Mouse (Mus musculus): Measurements from ENCODE around the gene Arhgap25.
"Not testable (repeated sequence)": the region's sequence is repeated elsewhere in the genome, so short reads cannot be mapped to it uniquely, and the experiment has no call there.

Arhgap25 gene

GRCm38 (mm10) chr6:87503536-87503935 lies 29.5 kb downstream of the Arhgap25 start:
- DNase-seq (ENCODE audit: low spot score): no peak

- no peak for DNase-seq (ENCODE audit: low spot score)
Observed at GRCm38 (mm10) chr6:87502831-87503286, 30.2 kb downstream of the Arhgap25 start.

- DNase-seq (ENCODE audit: low spot score): no peak
Observed at GRCm38 (mm10) chr6:87502411-87502810, 30.6 kb downstream of the Arhgap25 start.

- no peak for DNase-seq (ENCODE audit: low spot score)
Observed at GRCm38 (mm10) chr6:87500696-87501095, 32.4 kb downstream of the Arhgap25 start.

GRCm38 (mm10) chr6:87499791-87500190 lies 33.3 kb downstream of the Arhgap25 start:
- DNase-seq (ENCODE audit: low spot score): no peak

- no peak for DNase-seq (ENCODE audit: low spot score)
Observed at GRCm38 (mm10) chr6:87496143-87496542, 36.9 kb downstream of the Arhgap25 start.

- DNase-seq (ENCODE audit: low spot score): no peak
Observed at GRCm38 (mm10) chr6:87494339-87494738, 38.7 kb downstream of the Arhgap25 start.

GRCm38 (mm10) chr6:87487657-87488426 lies 45.2 kb downstream of the Arhgap25 start:
- no peak for DNase-seq (ENCODE audit: low spot score)

GRCm38 (mm10) chr6:87484806-87485205 lies 48.3 kb downstream of the Arhgap25 start:
- no peak for DNase-seq (ENCODE audit: low spot score)

GRCm38 (mm10) chr6:87483900-87484289 lies 49.2 kb downstream of the Arhgap25 start:
- DNase-seq (ENCODE audit: low spot score): no peak

- no peak for DNase-seq (ENCODE audit: low spot score)
Observed at GRCm38 (mm10) chr6:87483224-87483899, 49.7 kb downstream of the Arhgap25 start.

- no peak for DNase-seq (ENCODE audit: low spot score)
Observed at GRCm38 (mm10) chr6:87479291-87479999, 53.6 kb downstream of the Arhgap25 start.

GRCm38 (mm10) chr6:87478847-87479246 lies 54.2 kb downstream of the Arhgap25 start:
- no peak for DNase-seq (ENCODE audit: low spot score)

- no peak for DNase-seq (ENCODE audit: low spot score)
Observed at GRCm38 (mm10) chr6:87475223-87475622, 57.8 kb downstream of the Arhgap25 start.

- DNase-seq (ENCODE audit: low spot score): not testable (repeated sequence)
Observed at GRCm38 (mm10) chr6:87470098-87470497, 63.0 kb downstream of the Arhgap25 start.

- peak; percentile 49 for DNase-seq (ENCODE audit: low spot score)
Observed at GRCm38 (mm10) chr6:87468372-87468771, 64.7 kb downstream of the Arhgap25 start.

GRCm38 (mm10) chr6:87467373-87467772 lies 65.7 kb downstream of the Arhgap25 start:
- no peak for DNase-seq (ENCODE audit: low spot score)

GRCm38 (mm10) chr6:87466221-87466620 lies 66.8 kb downstream of the Arhgap25 start:
- peak; percentile 81 for DNase-seq (ENCODE audit: low spot score)

- DNase-seq (ENCODE audit: low spot score): no peak
Observed at GRCm38 (mm10) chr6:87455507-87455906, 77.6 kb downstream of the Arhgap25 start.

GRCm38 (mm10) chr6:87451771-87452170 lies 81.3 kb downstream of the Arhgap25 start:
- DNase-seq (ENCODE audit: low spot score): no peak

- DNase-seq (ENCODE audit: low spot score): no peak
Observed at GRCm38 (mm10) chr6:87451016-87451415, 82.0 kb downstream of the Arhgap25 start.

- no peak for DNase-seq (ENCODE audit: low spot score)
Observed at GRCm38 (mm10) chr6:87449534-87449933, 83.5 kb downstream of the Arhgap25 start.

GRCm38 (mm10) chr6:87447217-87447616 lies 85.8 kb downstream of the Arhgap25 start:
- no peak for DNase-seq (ENCODE audit: low spot score)

All from testis, postnatal 10 days (tissue).